Mouse (Mus musculus): Measurements from ENCODE around the gene Gm11541. TPM values are rescaled to one million over a fixed set of nuclear protein-coding genes. Genes with fewer than 3 reads are reported as not detected.
A peak's percentile ranks its signal among the peaks of the same experiment; 100 is the strongest.

Gm11541 gene
- total RNA-seq (2021) = not detected

GRCm38 (mm10) chr11:94704472-94704871 lies at the start of gene Gm11541:
Gm11541 (minus strand) TSS chr11:94704499.
- no peak for DNase-seq

- DNase-seq = no peak
These were observed 48.8 kb upstream of the Gm11541 start for GRCm38 (mm10) chr11:94752946-94753713.

- no peak for DNase-seq
These were observed 37.5 kb upstream of the Gm11541 start, which contains the start of gene Cdc34b for GRCm38 (mm10) chr11:94741732-94742272. Cdc34b (plus strand) TSS chr11:94741782.

- DNase-seq = no peak
These were observed 31.4 kb upstream of the Gm11541 start for GRCm38 (mm10) chr11:94735746-94736145.

- no peak for DNase-seq
These were observed 28.5 kb upstream of the Gm11541 start for GRCm38 (mm10) chr11:94732773-94733172.

- no peak for DNase-seq
These were observed 26.9 kb upstream of the Gm11541 start for GRCm38 (mm10) chr11:94731229-94731628.

GRCm38 (mm10) chr11:94730261-94730660 lies 26.0 kb upstream of the Gm11541 start:
- peak; percentile 40 to 69 for DNase-seq

- no peak for DNase-seq
These were observed 25.3 kb upstream of the Gm11541 start for GRCm38 (mm10) chr11:94729565-94729964.

GRCm38 (mm10) chr11:94728545-94728944 lies 24.2 kb upstream of the Gm11541 start:
- no peak for DNase-seq

- DNase-seq = no peak
These were observed 23.0 kb upstream of the Gm11541 start for GRCm38 (mm10) chr11:94727306-94727705.

GRCm38 (mm10) chr11:94719216-94719615 lies 14.9 kb upstream of the Gm11541 start:
- DNase-seq = no peak

GRCm38 (mm10) chr11:94718113-94718909 lies 14.0 kb upstream of the Gm11541 start:
- DNase-seq = no peak

GRCm38 (mm10) chr11:94717239-94717638 lies 12.9 kb upstream of the Gm11541 start:
- DNase-seq = no peak

GRCm38 (mm10) chr11:94716754-94717153 lies 12.5 kb upstream of the Gm11541 start:
- no peak for DNase-seq

- no peak for DNase-seq
These were observed 11.3 kb upstream of the Gm11541 start for GRCm38 (mm10) chr11:94715622-94716021.

GRCm38 (mm10) chr11:94713246-94713860 lies 9.1 kb upstream of the Gm11541 start:
- no peak for DNase-seq

- DNase-seq = no peak
These were observed 279 bp downstream of the Gm11541 start for GRCm38 (mm10) chr11:94704020-94704419.

- no peak for DNase-seq
These were observed 2.1 kb downstream of the Gm11541 start for GRCm38 (mm10) chr11:94702216-94702610.

- no peak for DNase-seq
These were observed 2.7 kb downstream of the Gm11541 start for GRCm38 (mm10) chr11:94701401-94702215.

GRCm38 (mm10) chr11:94699399-94699798 lies 4.9 kb downstream of the Gm11541 start:
- DNase-seq = no peak

GRCm38 (mm10) chr11:94697703-94698464 lies 6.4 kb downstream of the Gm11541 start:
- no peak for DNase-seq
